Mouse (Mus musculus): ENCODE measurements around the gene Tax1bp3.

Tax1bp3 gene

DNA sequence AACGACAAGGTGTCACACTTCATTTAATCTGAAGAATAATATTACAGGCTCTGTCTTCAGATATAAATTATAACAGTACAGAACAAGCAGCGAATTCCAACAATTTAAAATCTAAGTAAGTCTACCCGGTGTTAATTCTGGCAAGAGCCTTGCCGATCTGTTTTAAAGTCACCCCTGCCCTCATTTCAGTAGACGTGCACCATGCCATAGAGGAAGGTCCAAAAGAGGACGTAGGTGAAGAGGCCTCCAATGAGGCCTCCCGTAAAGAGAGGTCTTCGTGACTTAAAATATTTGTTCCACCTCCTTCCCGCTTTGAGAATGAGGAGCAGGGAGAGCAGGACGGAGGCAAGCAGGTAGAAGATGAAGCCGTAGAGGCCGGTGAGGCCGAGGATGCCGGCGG, 697 bp upstream of the Tax1bp3 start:
- peak; percentile 21 for DNase-seq (ENCODE audit: low spot score)

DNA sequence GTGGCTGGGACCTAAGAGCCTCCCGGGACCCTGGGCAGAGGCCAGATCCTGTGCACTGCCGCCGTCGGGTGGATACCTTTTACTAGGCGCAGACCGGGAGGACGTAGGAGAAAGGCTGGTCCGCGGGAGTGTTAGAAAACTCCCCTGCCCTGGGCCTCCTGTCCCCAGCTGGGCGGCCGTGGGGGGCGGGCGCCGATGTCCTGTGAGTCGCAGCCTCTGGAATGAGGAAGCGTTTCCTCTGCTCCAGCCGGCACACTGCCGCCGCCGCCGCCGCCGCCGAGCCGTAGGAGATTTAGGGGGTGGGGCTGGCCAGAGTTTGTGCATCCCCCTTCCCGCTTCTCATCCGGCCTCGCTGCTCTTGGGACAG, 609 bp downstream of the Tax1bp3 start:
- peak; percentile 71 for DNase-seq (ENCODE audit: low spot score)

DNA sequence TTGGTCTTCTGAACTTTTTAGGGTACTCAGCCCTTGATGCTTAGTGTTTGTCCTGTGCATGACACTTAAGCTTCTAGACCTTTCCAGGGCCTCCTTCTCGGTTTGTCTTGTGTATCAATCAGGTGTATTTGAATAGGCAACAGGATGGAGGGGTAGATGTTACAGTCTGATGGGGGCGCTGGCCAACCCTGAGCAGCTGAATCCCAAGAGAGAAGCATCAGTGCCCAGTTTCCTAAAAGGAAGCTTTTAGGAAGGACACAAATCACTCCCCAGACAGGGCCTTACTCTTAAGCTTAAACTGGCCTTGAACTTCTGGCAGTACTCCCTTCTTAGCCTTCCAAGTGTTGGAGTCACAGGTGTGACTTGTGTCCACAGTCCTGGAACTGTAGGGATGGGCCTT, 1.0 kb downstream of the Tax1bp3 start:
- peak; percentile 11 for DNase-seq (ENCODE audit: low spot score)

DNA sequence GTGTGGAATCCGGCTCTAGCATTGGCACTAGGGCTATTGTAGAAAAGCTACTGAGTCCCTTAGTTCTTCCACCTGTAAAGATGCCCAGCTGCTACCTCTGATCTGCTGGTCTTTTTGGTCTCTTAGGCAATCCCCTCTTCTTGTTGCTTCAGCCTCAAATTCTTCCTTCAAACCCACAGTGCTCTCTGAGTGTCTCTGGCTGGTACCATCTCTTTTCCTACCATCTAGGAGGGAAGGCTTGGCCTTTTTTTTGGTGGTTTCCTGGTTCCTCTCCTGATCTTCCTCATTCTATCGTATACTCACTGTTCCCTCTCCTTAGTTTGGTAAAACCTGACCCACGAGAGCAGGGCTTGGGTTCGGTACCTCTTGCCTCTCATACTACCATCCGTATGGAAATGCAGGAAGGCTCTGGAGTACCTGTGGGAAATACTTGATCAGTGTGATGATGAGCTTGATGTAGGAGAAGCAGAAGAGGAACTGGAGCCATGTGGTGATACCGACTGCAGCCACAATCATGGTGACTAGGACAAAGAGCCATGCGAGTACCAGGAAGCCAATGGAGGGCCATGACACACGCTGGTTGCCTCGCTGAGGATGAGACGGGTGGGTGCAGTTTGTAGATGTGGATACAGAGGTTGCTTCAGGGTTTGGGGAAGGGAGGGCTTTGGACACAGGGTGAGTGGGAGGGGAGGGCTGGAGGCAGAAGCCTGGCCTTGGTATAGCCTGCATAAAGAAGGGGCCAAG, 9.2 kb downstream of the Tax1bp3 start:
- DNase-seq (ENCODE audit: low spot score): no peak

DNA sequence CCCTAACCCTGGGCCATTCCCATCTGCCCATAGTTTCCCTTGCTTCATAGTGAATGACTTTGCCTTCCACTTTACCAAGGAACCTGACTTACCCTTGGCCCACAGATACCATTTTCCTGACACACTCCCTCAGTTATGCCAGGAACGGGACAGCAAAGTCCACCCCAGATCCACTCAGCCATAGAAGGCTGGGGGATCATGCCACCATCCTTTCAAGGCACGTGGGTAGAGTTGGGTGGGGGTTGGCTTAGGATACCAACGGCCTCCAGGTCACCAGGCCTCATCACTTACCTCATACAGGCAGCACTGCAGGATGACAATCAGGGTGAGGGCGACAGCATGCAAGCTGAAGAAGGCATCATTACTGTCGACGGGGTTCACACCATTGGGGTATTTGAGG, 10.3 kb downstream of the Tax1bp3 start:
- no peak for DNase-seq (ENCODE audit: low spot score)

DNA sequence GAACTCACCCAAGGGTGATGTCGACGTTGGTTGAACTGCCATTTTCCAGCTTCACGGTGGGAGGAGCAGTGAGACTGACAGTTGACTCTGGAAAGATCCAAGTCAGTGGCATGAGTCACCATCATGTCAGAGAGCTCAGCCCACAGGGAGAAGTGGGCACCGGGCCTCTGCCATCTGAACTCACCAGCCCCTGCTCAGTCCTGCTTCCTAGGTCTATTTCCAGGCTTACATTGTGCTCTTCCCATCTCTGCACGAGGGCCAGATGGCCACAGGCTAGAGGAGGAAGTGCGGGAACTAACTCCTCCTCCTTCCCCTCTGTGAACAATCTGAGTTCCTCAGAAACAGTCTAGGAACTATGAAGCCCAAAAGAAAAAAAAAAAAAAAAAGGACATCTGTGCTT, 16.2 kb downstream of the Tax1bp3 start:
- peak; percentile 47 for DNase-seq (ENCODE audit: low spot score)

DNA sequence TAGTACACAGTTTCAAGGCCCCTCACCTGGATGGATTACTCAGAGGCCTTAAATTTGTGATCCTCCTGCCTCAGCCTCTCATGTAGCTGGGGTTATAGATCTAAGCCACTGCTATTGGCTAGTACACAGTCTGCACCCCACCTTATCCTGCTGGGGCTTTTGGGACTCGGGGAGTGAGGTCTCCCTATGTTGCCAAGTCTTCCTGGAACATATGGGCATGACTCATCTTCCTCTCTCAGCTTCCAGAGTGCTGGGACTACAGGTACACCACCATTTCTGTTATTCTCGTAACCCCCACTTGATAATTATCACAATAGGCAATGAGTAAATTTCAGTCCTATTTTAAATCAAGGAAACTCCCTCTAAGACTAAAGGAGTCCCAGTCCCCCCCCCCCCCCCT, 17.6 kb downstream of the Tax1bp3 start:
- no peak for DNase-seq (ENCODE audit: low spot score)

DNA sequence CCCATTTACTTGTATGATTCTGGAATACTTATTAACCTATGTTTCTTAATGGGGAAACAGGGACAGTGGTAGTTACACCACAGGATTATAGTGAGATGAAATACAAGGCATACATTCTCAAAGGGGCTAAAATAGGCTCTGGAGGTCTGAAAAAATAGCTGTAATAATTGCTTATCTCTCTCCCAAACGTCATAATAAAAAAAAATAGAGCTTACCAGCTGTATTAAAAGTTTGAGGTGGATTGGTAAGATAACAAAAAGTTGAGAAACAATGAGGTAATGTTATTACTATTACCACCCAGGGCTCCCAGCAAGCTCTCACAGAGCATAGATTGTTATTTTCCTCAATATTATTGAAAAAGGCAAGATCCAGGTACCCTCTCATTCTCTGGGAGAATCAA, 21.3 kb downstream of the Tax1bp3 start:
- DNase-seq (ENCODE audit: low spot score): no peak

DNA sequence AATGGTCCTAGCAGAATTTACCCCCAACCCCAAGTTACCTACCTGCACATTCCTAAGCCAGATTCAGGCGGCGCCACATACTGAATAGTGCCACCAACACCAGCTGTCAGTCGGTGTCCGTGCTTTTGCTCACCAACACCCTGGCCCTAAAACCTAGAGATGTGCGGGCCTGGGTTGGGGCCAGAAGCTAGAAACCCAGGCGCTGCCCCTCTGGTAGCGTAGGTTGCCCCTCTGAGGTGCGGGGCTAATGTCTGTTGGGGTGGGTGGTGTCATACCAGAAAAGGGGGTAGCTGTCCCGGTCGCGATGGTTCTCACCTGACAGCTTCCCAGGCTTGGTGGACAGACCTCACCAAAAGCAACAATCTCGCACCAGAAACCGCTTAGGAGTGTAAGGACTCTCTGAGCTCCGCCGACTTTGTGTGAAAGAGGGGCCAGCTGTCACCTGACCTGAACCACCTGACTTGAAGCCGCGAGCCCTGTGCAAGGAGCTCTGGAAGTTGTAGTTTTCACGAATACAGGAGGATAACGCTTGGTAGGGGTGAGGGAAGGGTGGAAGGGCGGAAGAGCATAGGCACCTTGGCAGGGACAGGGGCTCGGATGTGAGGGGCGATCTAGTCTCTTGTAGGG, 21.8 kb downstream of the Tax1bp3 start, which contains the start of gene Ctns:
TSS of gene Ctns (minus strand) at position 440 of the 627 bp plus-strand sequence.
- DNase-seq (ENCODE audit: low spot score): peak; percentile 89

DNA sequence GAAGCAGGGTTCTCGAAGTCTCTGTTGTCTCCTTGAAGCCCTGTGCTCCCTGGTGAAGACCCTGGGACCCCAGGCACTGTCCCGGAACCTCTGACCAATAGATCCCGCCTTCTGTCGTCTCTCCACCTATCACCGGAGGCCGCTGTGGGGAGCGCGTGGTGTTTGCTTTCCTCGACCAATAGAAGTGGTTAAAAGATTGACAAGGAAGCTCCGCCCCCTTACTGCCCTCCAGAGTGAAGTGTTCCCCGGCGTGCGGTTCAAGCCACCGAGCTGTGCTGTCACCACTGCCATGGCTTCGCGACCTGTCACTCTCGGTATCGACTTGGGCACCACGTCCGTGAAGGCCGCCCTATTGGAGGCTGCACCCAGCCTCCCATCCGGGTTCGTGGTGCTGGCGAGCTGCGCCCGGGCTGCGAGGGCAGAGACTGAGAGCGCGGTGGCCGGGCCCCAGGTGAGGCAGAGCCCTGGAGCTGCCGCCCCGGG, 22.4 kb downstream of the Tax1bp3 start, which contains the start of gene Shpk:
TSS of gene Shpk (plus strand) at position 231 of the 483 bp plus-strand sequence.
- peak; percentile 92 for DNase-seq (ENCODE audit: low spot score)

DNA sequence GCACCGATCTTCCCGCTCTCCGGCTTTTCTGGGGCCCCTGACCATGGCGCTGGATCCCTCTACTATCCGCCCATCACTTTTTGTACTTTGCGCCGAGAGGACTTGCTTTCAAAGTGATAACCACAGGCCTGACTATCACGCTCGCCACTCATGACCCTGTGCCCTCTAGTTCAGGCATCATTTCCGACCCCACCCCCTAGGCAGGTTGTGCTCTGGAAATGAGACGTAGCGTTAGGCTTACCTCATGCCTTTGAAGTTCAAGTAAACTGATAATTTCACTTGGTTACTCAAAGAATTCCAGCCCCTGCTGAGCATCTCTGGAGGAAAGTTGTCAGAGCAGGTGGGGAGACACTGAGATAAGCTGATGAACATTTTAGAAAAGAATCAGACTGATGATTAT, 23.0 kb downstream of the Tax1bp3 start:
- no peak for DNase-seq (ENCODE audit: low spot score)

DNA sequence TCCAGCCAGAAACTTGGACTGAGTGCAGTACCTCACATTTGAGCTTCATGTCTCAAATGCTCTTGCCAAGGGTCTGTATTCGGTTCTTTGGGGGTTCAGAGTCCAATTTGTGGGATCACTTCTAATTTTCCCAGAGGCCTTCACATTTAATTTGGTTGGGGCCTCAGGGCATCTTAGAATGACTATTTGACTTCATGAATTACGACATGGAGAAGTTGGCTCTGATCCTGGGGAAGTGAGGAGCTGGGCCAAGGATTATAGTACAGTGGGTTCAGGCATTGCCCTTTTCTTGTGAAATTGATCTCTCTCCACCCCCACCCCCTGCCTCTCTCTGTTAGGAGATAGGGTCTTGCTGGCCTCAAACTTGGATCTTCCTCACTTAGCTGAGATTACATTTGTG, 24.1 kb downstream of the Tax1bp3 start:
- no peak for DNase-seq (ENCODE audit: low spot score)

DNA sequence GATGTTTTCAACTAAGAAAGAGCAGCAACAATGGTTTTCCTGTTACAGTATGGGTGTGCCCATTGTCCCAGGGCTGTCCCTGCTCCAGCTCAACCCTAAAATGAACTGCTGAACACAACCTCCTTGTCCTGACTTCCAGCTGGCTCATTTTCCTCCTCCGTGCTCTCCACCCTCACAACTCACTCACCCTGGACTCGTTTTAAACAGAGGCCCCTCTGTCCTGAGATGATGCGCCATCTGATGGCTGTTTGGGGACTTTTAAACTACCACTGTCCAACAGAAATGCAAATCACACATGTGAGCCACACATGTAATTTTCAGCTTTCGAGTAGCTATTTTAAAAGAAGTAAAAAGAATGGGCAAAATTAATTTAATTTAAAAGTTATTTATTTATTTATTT, 24.7 kb downstream of the Tax1bp3 start:
- no peak for DNase-seq (ENCODE audit: low spot score)

DNA sequence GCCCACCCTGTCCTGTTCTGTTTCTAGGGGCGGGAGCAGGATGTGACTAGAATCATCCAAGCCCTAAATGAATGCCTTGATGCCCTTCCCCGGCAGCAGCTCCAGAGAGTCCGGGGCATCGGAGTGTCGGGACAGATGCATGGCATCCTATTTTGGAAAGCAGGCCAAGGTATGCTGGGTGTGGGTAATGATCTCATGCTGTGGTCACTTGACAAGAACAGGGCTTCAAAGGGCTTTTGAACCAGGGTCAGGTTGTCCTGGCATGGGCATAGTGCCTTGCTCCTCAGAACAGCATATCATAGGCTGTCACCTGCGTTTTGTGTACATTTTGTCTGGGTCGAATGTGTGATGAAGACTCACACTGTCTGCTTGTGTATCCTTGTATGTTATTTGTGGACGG, 27.0 kb downstream of the Tax1bp3 start:
- DNase-seq (ENCODE audit: low spot score): no peak

DNA sequence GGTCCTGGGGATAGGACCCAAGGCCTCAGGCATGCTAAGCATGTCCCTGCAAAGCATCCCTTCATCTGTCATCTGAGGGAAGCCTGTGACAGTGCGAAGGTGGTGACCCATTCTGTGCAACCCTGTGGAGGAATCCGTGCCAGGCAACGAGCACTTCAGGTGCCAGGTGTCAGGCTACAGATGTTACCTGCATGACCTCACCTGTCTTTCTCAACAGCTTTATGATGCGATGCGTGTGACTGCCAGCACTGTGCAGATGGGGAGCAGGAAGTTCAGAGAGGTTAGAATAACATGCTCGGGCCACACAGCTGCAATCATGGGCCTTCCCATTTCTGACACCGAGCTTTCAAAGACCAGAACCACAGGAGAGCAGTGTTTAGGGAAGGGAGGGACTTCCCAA, 28.3 kb downstream of the Tax1bp3 start:
- DNase-seq (ENCODE audit: low spot score): no peak

DNA sequence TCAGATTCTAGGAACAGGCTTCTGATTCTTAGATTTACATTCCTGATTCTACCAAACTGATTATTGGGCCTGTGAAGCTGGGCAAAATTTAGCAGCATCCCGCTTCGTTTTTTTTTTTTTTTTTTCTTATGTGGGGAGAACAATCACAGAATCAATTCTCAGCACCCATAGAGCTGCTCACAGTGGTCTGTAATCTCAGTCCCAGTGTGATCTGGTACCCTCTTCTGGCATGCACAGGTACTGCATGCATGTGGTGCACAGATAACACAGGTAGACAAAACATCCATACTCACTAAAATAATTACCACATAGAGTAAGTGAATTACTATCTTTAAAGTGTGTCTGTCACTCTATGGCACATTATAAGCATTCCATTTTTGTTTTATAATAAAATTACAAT, 30.7 kb downstream of the Tax1bp3 start:
- no peak for DNase-seq (ENCODE audit: low spot score)

DNA sequence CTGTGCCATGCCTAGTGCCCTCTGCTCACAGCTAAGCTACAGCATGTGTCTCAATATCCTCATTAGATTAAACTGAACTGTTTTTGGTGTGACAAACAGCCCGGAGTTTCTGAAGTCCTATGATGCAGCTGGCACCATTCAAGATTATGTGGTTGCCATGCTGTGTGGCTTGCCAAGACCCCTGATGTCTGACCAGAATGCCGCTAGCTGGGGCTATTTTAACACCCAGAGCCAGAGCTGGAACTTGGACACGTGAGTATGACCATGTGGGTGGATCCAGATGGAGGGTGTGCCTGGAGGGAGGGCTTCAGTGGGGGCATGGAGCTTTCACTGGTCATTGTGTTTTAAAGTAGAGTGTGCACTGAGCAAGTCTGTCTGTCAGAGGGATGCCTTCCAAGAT, 37.1 kb downstream of the Tax1bp3 start:
- no peak for DNase-seq (ENCODE audit: low spot score)

DNA sequence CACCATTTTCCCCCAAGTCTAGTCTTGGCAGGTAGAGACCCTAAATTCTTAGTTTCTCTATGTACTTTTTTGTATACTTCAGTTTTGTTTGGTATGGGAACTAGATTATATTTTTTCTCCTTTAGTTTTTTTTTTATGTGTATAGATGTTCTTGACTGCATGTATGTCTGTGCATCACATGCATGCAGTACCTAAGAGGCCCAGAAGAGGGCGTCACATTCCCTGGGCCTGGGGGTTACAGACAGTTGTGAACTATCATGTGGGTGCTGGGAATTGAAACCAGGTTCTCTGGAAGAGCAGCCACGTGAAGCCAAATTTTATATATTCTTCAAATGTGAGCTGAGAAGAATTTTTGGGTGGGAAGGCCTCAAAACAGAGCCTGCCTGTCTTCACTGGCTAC, 42.8 kb downstream of the Tax1bp3 start:
- no peak for DNase-seq (ENCODE audit: low spot score)

DNA sequence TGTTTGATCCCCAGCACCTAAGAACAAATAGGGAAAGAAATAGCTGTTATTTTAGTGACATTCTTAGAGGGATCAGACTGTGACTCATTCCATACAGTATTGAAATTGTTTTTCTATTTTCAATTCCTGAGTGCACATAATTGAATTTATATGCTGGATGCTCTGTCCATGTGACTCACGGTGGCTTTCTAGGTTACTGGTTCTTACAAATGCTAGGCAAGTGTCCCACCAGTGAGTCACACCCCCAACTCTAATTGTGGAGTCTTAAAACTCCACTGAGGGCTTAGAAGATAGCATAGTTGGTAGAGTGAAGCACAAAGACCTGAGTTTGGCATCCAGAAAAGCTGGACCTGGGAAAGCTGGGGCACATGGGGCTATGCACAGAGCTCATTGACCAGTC, 43.8 kb downstream of the Tax1bp3 start:
- DNase-seq (ENCODE audit: low spot score): no peak

DNA sequence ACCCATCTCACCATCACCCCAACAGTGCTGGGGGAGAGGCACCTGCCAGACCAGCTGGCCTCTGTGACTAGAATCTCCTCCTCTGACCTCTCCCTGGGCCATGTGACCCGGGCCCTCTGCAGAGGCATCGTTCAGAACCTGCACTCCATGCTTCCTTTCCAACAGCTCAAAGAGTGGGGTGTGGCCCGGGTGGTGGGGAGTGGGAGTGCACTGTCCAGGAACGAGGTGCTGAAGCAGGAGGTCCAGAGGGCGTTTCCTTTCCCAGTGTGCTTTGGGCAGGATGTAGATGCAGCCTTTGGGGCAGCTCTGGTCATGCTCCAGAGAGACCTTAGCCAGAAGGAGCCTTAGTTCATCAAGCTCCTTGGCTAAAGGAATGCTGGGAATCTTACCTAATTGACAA, 46.0 kb downstream of the Tax1bp3 start:
- no peak for DNase-seq (ENCODE audit: low spot score)

DNA sequence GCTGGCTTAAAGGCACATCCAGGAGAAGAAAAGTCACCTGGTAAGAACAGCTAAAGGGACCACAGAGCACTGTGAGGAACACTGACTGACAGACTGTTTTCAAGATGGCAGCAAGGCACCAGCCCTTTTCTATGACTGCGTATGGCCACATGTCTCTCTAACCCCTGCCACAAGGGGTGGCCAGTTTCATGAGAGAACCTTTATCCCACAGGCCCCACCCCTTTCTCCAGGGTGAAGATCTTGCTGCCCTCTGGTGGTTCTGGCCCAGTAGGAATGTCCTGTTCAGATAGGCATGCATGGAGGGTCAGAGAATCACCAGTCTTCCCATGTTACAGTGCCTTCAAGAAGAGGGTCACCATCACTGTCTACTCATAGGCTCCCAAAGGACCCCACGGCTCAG, 47.1 kb downstream of the Tax1bp3 start:
- DNase-seq (ENCODE audit: low spot score): peak; percentile 8

DNA sequence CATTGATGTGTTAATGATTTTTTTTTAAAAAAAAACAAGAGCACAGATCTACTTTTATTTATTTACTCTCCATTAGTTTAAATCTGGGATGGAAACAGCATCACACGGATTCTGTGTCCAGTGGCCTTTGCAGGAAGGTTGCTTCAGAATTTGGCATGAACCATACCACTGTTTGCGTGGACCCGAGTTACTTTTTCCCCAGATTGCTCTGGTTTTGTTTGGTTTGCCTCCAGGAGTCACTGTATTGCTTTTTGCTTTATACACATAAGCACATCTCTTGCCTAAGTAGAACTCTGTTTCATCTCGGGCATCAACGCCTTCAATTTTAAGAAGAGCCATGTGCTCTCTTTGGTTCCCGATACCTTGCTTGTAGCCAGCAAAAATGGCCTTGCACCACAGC, 49.0 kb downstream of the Tax1bp3 start:
- DNase-seq (ENCODE audit: low spot score): no peak

DNA sequence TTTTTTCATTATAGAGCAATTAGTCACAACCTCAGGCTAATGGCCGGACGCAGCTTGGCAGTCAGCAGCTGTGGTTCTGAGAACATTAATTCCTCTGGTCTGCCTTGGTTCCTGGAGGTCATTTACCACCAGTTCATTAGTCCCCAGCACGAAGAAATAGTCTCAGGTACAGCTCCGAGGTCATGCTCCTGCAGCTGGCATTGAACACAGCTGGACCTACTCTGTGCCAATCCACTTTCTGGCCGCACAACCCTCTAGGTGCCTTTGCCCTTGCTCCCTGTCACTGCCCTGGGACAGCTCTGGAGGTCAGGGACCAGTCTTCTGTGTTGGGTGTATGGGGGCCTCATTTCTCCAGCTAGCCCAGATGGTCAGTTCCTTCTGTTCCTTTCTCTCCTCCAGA, 52.0 kb downstream of the Tax1bp3 start:
- no peak for DNase-seq (ENCODE audit: low spot score)

DNA sequence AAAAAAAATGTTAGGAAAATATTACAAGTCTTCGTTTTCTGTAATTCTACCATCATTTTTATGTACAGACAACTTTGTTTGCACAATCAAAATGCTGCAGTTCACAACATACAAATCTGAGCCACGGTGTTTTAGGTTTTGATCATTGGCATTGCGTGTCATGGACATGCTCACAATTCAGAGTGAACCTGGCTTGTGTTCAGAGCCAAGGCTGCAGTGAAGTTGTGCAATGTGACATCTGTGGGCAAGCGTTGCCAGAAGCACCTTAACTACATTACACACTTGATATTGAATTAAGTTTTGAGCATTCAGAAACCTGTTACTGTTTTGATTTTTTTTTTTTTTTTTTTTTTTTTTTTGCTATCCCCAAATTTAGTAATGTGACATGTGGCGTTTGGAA, 53.2 kb downstream of the Tax1bp3 start:
- no peak for DNase-seq (ENCODE audit: low spot score)

All from MN1 (cell line).